Mouse (Mus musculus): Measurements from ENCODE around the gene Vwa7. TPM values are rescaled to one million over a fixed set of nuclear protein-coding genes. Genes with fewer than 3 reads are reported as not detected.
"Not testable (repeated sequence)": the region's sequence is repeated elsewhere in the genome, so short reads cannot be mapped to it uniquely, and the experiment has no call there.

Vwa7 gene
- polyA plus RNA-seq, 1 experiment, result 0.05 TPM

GRCm38 (mm10) chr17:35031272-35031671, 14.9 kb downstream of the Vwa7 start:
- H3K36me3 ChIP-seq (ENCODE audit: control insufficient read depth, insufficient read depth), result no peaks in the 10 kb centered on the region
- no peaks in the 10 kb centered on the region for H3K79me2 ChIP-seq (ENCODE audit: control insufficient read depth, insufficient read depth)
- no peak overlapping the region for H3ac ChIP-seq (ENCODE audit: control insufficient read depth, insufficient read length)
- no peak overlapping the region for H3K4me2 ChIP-seq (ENCODE audit: low read depth)
- no peak overlapping the region for H3K4me3 ChIP-seq
- no peaks in the 10 kb centered on the region for H3K27me3 ChIP-seq (ENCODE audit: control insufficient read depth, insufficient read depth, insufficient read length)
- no peak for TF ChIP-seq REST (IDR thresholded peaks at IDR 0.05; ENCODE audit: insufficient read depth, insufficient read length)
- no peak for TF ChIP-seq CEBPB (IDR thresholded peaks at IDR 0.05; ENCODE audit: insufficient read depth, poor library complexity, severe bottlenecking)
- no peak for TF ChIP-seq POLR2A (IDR thresholded peaks at IDR 0.05; ENCODE audit: insufficient read length, low read depth)
- no peak for TF ChIP-seq E2F4 (IDR thresholded peaks at IDR 0.05; ENCODE audit: insufficient read depth)
- TF ChIP-seq SRF (IDR thresholded peaks at IDR 0.05; ENCODE audit: control insufficient read depth, insufficient read length, low read depth), result no peak
- TF ChIP-seq USF1 (IDR thresholded peaks at IDR 0.05; ENCODE audit: low read depth), result no peak
- TF ChIP-seq TCF12 (IDR thresholded peaks at IDR 0.05; ENCODE audit: insufficient read depth, poor library complexity, severe bottlenecking), result no peak
- TF ChIP-seq MAX (IDR thresholded peaks at IDR 0.05; ENCODE audit: low read depth), result no peak
- no peak for TF ChIP-seq TCF3 (IDR thresholded peaks at IDR 0.05; ENCODE audit: insufficient read length, low read depth)
- TF ChIP-seq MYOG (IDR thresholded peaks at IDR 0.05; ENCODE audit: control insufficient read depth in 1 of 3, insufficient read depth in 1 of 3, insufficient read length in 2 of 3, low read depth in 2 of 3), result no peak

- H3ac ChIP-seq (ENCODE audit: control insufficient read depth, insufficient read length), result no peak overlapping the region
- H3K4me3 ChIP-seq, result no peak overlapping the region
- TF ChIP-seq REST (IDR thresholded peaks at IDR 0.05; ENCODE audit: insufficient read depth, insufficient read length) (no peak), MYOD1 (IDR thresholded peaks at IDR 0.05; ENCODE audit: control insufficient read depth in 1 of 3, insufficient read length in 2 of 3, low read depth in 2 of 3) (no peak), SRF (IDR thresholded peaks at IDR 0.05; ENCODE audit: control insufficient read depth, insufficient read length, low read depth) (no peak), MAX (IDR thresholded peaks at IDR 0.05; ENCODE audit: low read depth) (no peak), E2F4 (IDR thresholded peaks at IDR 0.05; ENCODE audit: insufficient read depth) (no peak), MYOG (IDR thresholded peaks at IDR 0.05; ENCODE audit: control insufficient read depth in 1 of 3, insufficient read depth in 1 of 3, insufficient read length in 2 of 3, low read depth in 2 of 3) (no peak), TCF3 (IDR thresholded peaks at IDR 0.05; ENCODE audit: insufficient read length, low read depth) (no peak), POLR2A (IDR thresholded peaks at IDR 0.05; ENCODE audit: insufficient read length, low read depth) (no peak), POLR2AphosphoS2 (IDR thresholded peaks at IDR 0.05; ENCODE audit: insufficient read length, low read depth) (no peak), USF1 (IDR thresholded peaks at IDR 0.05; ENCODE audit: low read depth) (no peak), CEBPB (IDR thresholded peaks at IDR 0.05; ENCODE audit: insufficient read depth, poor library complexity, severe bottlenecking) (no peak), TCF12 (IDR thresholded peaks at IDR 0.05; ENCODE audit: insufficient read depth, poor library complexity, severe bottlenecking) (no peak)
- no peaks in the 10 kb centered on the region for H3K36me3 ChIP-seq (ENCODE audit: control insufficient read depth, insufficient read depth)
- H3K4me2 ChIP-seq (ENCODE audit: low read depth), result no peak overlapping the region
- no peaks in the 10 kb centered on the region for H3K79me2 ChIP-seq (ENCODE audit: control insufficient read depth, insufficient read depth)
- H3K27me3 ChIP-seq (ENCODE audit: control insufficient read depth, insufficient read depth, insufficient read length), result no peaks in the 10 kb centered on the region
These were observed 15.5 kb downstream of the Vwa7 start for GRCm38 (mm10) chr17:35031880-35032279.

GRCm38 (mm10) chr17:35032323-35032870, 16.0 kb downstream of the Vwa7 start:
- TF ChIP-seq MAX (IDR thresholded peaks at IDR 0.05; ENCODE audit: low read depth) (no peak), MYOD1 (IDR thresholded peaks at IDR 0.05; ENCODE audit: control insufficient read depth in 1 of 3, insufficient read length in 2 of 3, low read depth in 2 of 3) (no peak), REST (IDR thresholded peaks at IDR 0.05; ENCODE audit: insufficient read depth, insufficient read length) (no peak), POLR2AphosphoS2 (IDR thresholded peaks at IDR 0.05; ENCODE audit: insufficient read length, low read depth) (no peak), E2F4 (IDR thresholded peaks at IDR 0.05; ENCODE audit: insufficient read depth) (no peak)
- Histone ChIP-seq H3K4me3 (no peak overlapping the region), H3ac (ENCODE audit: control insufficient read depth, insufficient read length) (no peak overlapping the region), H3K79me2 (ENCODE audit: control insufficient read depth, insufficient read depth) (no peaks in the 10 kb centered on the region), H3K36me3 (ENCODE audit: control insufficient read depth, insufficient read depth) (no peaks in the 10 kb centered on the region), H3K4me2 (ENCODE audit: low read depth) (no peak overlapping the region), H3K27me3 (ENCODE audit: control insufficient read depth, insufficient read depth, insufficient read length) (no peaks in the 10 kb centered on the region)

GRCm38 (mm10) chr17:35033703-35034102, 17.3 kb downstream of the Vwa7 start:
- not testable (repeated sequence) for H3K27me3 ChIP-seq (ENCODE audit: control insufficient read depth, insufficient read depth, insufficient read length); H3K36me3 ChIP-seq (ENCODE audit: control insufficient read depth, insufficient read depth); H3K4me3 ChIP-seq; H3ac ChIP-seq (ENCODE audit: control insufficient read depth, insufficient read length); H3K79me2 ChIP-seq (ENCODE audit: control insufficient read depth, insufficient read depth); H3K4me2 ChIP-seq (ENCODE audit: low read depth)
- peak in 2 of 3 experiments; percentile 35 to 58 for TF ChIP-seq MYOD1 (IDR thresholded peaks at IDR 0.05; ENCODE audit: control insufficient read depth in 1 of 3, insufficient read length in 2 of 3, low read depth in 2 of 3)

GRCm38 (mm10) chr17:35034896-35035295, 18.5 kb downstream of the Vwa7 start:
- TF ChIP-seq MYOD1 (IDR thresholded peaks at IDR 0.05; ENCODE audit: control insufficient read depth in 1 of 3, insufficient read length in 2 of 3, low read depth in 2 of 3), result no peak
- no peak for TF ChIP-seq POLR2AphosphoS2 (IDR thresholded peaks at IDR 0.05; ENCODE audit: insufficient read length, low read depth)
- TF ChIP-seq TCF12 (IDR thresholded peaks at IDR 0.05; ENCODE audit: insufficient read depth, poor library complexity, severe bottlenecking), result no peak
- no peak for TF ChIP-seq MAX (IDR thresholded peaks at IDR 0.05; ENCODE audit: low read depth)
- no peak for TF ChIP-seq SRF (IDR thresholded peaks at IDR 0.05; ENCODE audit: control insufficient read depth, insufficient read length, low read depth)
- TF ChIP-seq E2F4 (IDR thresholded peaks at IDR 0.05; ENCODE audit: insufficient read depth), result no peak
- no peak for TF ChIP-seq MYOG (IDR thresholded peaks at IDR 0.05; ENCODE audit: control insufficient read depth in 1 of 3, insufficient read depth in 1 of 3, insufficient read length in 2 of 3, low read depth in 2 of 3)
- no peak for TF ChIP-seq TCF3 (IDR thresholded peaks at IDR 0.05; ENCODE audit: insufficient read length, low read depth)
- Histone ChIP-seq H3K79me2 (ENCODE audit: control insufficient read depth, insufficient read depth) (no peaks in the 10 kb centered on the region), H3K27me3 (ENCODE audit: control insufficient read depth, insufficient read depth, insufficient read length) (no peaks in the 10 kb centered on the region), H3K4me2 (ENCODE audit: low read depth) (no peak overlapping the region), H3K36me3 (ENCODE audit: control insufficient read depth, insufficient read depth) (no peaks in the 10 kb centered on the region), H3ac (ENCODE audit: control insufficient read depth, insufficient read length) (no peak overlapping the region), H3K4me3 (no peak overlapping the region)

Measured in myocyte (in vitro differentiated cells).